Mouse (Mus musculus): ENCODE data around the gene Zfp503. TPM values are rescaled to one million over a fixed set of nuclear protein-coding genes. Genes with fewer than 3 reads are reported as not detected.

Zfp503 gene
- total RNA-seq, 2 experiments from 2014 or later = 41.7 to 57.4 TPM

DNA sequence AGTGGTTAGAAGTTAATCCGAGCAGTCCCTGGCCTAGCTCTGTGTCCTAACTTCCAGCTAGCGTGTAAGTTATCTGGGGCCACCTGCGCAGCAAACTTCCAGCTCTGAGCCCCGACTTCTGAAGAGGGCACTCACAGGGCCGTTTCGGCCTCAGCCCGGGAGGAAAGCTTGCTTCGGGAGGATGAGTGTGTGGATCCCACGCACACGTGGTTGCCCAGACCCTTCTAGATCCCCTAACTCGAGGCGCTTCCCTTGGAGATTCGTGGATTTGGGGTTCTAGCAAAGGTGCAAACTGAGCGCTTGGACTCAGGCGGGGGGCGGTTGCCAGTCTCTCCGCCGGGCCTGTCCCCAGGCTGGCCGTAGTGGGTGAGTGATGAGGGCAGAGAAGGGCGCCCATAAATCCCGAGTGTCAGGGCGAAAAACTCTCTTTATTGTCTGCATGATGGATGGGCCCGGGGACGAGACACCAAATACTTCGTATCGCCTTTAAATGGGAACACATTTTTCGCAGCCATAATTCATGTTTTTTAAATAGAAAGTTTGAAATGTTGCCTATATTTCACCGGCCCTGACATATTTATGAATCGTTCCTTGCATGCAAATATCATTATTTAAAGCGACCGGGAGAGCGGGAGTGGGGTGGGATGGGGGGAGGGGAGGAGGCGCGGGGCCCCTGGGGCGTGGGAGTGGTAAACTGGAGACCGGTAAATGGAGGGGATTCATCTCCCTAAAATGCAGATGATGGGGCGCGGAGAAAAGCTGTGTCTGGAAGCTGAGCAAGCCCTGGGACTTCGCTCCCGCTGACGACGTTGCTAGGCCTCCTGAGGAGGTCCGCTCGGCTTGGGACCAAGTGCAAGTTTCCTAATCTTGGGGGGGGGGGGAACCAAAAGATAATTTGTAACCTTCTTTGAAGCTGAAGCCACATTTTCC, 4.9 kb upstream of the Zfp503 start:
- no peak for DNase-seq (ENCODE audit: low spot score in 2 of 2)

DNA sequence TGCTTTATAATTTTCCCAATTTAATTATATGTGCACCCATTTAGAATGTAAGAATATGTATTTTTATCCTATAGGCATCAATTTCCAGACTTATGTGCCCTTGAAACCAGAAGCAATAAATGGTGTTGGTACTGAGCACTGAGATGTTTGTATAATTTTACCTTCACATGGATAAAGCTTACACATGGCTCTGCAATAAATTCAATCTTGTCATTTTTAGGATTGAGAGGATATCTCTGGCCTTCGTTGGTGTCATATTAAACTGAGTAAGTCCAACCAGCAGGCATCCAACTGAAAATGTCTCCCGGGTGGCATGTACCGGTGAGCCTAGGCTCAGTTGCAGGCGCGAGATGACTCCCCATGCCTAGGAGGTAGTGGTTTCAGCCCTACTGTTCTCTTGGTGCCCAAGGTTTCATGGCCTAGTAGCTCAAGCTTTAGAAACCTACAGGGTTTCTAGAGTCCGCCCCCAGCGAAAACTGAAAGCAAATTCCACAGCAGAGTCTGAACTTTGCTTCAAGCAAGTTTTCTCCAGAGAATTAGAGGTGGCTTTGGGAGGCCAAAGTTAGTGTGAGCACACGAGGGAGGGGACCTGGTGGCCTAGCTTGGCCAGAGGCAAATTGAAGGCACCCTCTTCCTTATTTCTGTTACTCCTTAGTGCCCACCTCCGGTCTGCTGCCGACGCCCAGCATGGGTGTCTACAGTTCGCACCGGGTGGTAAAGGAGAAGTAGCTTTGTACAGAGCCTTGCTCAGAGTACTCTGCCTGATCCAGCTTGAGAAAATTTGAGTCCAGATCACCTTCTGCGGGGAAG, 4.1 kb upstream of the Zfp503 start:
- no peak for DNase-seq (ENCODE audit: low spot score in 2 of 2)

DNA sequence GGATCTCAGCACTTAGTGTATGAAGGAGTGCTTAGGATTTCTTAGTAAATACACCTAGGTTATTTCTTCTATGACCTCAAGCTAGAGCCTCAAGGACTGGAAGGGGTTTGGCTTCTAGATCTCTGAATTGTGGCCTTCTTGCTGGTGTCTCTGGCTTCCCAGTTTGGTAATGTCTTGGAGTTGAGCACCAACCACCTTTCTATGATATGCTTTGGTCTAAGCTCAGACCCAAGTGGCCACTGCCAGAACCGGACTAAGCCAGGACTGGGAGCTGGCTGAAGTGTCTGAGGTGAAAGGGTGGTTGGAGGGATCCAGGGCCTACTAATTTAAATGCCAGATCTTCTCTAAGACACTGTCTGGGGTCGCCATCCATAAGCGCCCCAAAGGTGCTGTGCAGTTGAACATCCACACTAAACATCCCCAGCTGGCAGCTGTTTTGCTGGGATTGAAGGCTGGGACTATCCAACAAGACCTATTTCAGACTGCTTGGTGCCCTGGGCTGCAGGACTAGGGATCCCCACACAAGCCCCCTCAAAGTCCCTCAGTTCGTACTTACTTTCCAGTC, 3.0 kb upstream of the Zfp503 start:
- DNase-seq (ENCODE audit: low spot score in 2 of 2) = no peak

DNA sequence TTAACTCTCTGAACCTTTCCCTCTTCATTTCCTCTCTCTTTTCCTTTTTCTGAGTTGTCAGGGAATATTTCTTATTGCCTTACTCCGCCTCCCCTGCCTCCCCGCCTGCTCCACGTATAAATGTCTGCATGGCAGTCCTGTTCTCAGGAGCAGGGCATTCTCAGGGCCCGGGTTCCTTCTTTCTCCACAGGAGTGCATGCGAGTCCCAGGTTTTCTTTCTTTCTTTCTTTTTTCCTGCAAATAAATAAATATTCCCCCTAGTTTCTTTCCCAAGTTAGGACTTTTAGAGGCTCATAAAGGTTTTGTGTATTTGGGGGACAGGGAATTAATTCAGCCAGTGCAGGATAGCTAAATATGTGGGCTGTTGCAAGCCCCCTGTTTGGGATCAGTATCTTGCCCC, 2.5 kb upstream of the Zfp503 start:
- no peak for DNase-seq (ENCODE audit: low spot score in 2 of 2)

DNA sequence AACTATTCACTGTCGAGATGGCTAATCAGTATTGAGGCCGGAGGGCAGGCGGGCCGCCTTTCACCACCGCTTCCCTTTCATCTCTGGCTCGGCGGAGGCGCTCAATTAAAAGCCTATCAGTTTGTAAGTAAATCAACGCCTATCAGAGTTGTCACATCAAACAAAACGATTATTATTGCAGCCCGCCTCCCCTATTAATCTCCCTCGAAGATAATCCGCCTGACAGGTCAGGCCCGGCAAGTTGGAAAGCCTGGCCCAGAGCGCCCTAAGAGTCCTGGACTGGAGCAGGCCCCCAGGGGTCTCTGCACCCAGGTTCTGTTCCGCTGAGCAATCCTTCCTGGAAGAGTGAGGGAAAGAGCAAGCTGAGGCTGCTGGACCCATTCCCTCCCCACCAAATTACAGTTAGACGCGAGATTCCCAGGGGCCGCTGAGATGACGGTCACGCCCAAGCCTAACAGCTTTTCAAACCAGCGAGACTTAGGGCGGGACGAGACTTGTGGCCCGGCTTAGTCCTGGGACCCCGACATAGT, 1.9 kb upstream of the Zfp503 start:
- peak; percentile 37 to 47 for DNase-seq (ENCODE audit: low spot score in 2 of 2)

DNA sequence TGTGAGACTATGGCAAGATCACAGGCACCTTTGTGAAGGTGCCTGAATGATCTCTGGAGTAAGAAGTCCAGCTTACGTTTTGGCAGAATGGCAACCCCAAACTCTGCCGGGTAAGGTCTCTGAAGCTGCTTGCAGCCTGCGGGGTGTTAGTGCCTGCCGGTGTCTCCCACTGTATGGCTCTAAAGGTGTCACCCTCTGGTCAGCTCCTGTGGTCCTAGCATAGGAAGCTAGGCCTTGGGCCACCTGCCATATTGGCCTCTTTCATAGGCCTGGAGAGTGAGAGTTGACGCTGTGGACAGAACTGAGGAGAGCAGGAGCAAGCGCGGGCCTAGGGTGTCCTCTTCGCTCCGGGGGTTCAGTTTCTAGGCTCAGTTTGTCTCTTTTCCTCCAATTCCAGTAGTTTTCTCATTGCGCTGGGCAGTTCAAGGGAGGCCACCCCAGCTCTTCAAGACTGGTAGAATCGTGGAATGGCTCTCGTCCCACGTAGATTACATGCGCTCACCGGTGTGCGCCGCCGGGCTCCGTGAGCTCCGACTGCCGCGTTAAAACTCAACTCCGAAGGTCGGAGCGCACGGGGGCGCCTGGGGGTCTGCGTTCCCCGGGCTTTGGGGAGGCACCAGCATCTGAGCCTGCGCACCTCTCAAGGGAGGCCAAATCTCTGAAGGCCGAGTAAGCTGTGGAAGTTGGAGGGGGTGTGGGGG, 1.1 kb upstream of the Zfp503 start:
- DNase-seq (ENCODE audit: low spot score in 2 of 2) = no peak

DNA sequence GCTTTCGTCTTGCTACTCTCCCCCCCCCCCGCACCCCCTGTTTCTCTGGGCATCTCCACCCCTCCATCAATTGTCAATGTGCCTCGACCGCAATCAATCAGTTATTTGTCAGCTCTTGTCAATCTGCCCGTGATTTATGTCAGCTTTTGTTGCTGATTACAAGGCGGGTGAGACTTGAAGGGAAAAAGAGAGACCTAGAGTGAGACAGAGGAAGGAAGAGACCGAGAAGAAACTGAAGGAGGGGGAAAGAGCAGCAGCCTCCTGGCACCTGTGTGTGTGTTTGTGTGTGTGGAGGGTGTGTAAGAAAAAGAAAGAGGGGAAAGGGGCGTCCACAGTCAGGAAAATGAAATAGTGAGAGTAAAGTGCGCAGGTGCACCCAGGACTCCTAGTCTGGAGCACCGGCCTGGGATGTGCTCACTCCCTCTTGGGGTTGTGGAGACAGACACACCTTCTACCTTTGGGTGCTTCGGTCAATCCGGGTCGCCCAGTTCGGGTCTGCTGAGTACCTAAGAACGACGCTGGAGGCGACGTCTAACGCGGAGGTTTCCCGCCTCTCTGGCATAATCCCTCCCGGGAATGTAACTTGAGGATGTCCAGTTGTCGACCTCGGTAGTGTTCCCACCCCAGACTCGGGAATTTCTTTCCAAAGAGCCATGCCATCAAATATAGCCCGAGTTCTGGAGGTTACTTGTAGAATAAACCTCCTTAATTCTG, 667 bp downstream of the Zfp503 start:
- DNase-seq (ENCODE audit: low spot score in 2 of 2) = no peak

DNA sequence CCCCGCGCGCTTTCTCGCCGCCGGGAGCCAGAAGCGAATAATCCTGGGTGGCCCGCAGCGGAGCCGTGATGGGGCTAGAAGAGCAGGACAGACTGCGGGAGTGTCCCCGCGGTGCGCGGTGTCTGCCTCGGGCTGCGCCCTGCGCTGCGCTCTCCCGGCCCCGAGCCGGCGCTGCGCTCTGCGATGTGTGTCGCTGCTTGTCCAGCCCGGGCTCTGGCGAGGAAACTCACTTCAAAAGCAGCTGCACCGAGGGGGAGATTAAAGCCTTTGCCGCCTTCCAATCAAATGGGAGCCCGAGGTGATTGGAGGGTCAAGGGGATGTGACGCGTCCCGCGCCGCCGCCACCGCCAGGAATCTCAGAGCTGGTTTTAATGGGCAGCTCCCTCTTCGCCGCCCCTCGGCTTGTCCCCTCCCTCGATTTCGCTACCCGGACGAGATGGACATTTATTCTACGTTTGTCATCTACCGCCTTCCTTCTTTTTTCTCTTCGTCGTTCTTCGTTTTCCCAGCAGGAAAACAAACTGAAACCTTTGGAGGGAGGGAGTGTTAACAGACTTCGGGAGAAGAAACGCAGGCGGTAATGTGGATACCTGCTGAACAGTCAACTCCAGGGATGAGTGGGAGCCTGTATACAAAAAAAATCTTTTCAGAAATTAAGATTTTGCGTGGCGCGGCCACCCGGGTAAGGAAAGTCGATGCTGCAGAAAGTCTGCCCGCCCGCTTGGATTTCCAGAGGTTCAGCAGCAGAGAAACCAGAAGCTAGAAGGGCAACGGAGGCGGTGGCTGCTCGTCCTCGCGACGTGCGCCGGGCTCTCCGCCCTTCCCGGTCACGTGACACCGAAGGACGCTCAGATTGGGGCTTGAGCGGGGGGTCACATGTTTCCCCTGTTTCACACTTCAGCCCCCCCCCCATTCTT, 1.5 kb downstream of the Zfp503 start:
- peak; percentile 91 to 94 for DNase-seq (ENCODE audit: low spot score in 2 of 2)

DNA sequence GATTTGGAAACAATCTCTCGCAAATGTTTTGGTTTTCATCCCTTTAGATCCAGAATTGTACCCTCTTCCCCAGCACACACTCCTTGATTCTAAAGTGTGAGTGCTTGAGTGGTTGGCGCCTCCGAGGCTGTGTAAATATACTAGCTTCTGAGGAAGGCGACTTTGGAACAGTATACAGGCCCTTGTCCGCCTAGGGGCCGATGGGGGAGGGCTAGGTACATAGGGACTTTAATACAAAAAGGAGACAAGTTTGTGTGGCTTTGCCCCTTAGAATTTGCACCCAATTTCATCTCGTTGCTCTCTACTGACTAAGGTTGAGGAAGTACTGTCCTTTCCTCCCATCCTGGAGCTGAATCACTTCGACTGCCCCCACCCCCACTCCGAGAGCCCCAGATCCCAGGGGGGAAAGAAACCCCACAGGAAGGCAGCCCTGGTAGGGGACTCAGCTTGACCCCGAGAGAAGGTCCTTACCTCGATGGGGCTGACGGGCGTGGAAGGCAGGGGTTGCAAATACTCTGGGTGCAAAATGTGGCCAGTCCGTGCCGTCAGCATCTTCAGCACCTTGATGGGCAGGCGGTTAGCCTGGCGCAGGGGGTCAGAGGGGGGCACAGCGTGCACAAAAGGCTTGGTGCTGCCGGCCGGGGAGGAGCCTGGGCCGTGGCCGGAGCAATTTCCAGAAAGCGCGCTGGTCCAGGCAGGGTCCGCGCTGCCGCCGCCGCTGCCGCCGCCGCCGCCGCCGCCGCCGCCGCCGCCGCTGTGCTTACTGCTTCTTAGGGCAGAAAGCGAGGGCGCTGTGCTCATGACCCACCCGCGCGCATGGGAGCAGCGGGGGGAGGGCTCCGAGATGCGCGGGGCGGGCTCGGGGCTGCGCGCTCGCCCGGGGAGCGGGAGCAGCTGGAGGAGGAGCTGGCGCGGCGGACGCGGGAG, 2.4 kb downstream of the Zfp503 start:
- no peak for DNase-seq (ENCODE audit: low spot score in 2 of 2)

DNA sequence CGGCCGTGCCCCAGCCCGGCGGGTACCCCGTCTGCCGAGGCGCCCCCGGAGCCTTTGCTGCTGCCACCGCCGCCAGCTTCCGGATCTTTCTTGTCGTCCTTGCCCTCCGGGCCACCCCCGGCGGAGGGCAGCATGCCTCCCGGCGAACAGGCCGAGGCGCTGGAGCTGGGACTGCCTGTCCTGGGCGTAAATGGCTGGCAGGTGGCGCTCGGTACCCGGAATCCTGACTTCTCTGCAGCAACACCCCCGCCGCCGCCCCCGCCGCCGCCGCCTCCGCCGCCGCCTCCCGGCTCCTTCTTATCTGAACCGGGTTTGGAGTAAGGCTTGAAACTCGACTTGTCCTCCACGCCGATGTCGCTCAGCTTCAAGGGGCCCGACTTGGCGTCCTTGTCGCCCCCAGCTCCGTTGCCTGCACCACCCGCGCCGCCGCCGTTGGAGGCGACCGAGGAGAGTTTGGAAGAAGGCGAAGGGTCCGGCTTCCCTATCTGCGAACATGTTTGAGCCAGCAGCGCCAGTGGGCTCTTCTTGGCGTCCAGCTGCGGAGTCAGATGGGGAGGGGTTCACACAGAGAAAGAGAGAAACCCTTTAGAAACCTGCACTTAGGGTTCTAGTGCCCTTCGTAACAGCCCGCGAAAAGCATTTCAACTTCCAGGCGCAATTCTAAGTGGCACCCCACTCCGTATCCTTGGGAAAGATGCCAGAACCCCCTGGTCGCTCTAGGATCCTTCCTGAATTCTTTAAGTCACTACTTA, 3.2 kb downstream of the Zfp503 start:
- peak; percentile 74 to 77 for DNase-seq (ENCODE audit: low spot score in 2 of 2)

DNA sequence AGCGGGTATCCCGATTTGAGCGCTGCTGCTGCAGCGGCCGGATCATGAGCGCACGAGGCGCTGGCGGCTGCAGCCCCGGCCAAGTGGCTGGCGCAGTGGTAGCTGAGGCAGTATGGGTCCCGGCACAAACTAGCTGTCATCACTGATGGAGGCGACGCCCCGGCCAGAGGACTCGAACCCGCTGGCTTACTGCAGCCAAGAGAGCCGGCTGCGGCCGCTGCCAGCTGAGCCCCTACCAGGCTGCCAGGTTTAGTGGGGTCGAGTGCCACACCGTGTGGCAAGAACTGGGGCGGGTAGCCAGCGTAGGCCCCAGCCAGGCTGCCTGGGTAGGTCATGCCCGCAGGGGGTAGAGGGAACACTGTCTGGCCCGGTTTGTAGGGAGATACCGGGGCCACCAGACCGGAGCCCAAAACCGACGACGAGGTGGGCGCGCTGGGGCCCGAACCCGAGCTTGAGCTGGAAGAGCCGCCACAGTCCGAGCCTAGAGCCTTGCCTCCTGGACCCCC, 3.9 kb downstream of the Zfp503 start:
- DNase-seq (ENCODE audit: low spot score in 2 of 2) = peak in 1 of 2 experiments; percentile 13

DNA sequence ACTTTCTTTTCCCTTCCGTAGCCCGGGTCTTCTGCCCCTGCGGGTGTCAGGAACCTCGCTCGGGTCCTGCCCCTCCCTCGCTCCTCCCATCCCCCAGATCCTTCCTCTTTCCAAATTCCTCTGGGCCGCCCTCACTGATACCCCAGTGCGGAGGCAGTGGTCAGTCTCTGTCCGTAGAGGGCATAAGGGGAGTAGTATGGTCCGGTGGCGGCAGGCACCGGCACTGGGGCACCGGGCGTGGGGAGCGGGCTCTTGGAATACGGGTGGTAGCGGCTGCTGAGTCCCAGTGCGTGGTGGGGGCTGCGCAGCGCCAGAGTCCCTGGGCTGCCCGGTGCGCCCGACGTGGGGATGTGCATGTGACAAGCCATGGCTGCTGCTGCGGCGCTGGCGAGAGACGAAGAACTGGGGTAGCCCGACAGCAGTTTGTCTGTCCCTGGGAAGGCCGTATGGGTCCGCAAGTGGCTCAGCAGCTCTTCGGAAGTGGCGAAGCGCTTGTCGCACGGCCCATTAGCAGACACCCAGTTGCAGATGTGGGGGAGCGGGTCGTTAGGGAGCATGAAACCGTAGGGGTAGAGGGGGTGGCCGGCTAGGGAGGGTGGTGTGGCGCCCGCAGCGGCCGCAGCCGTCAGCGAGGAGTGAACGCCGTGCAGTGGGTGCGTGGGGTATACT, 4.5 kb downstream of the Zfp503 start:
- DNase-seq (ENCODE audit: low spot score in 2 of 2) = peak; percentile 30 to 32

DNA sequence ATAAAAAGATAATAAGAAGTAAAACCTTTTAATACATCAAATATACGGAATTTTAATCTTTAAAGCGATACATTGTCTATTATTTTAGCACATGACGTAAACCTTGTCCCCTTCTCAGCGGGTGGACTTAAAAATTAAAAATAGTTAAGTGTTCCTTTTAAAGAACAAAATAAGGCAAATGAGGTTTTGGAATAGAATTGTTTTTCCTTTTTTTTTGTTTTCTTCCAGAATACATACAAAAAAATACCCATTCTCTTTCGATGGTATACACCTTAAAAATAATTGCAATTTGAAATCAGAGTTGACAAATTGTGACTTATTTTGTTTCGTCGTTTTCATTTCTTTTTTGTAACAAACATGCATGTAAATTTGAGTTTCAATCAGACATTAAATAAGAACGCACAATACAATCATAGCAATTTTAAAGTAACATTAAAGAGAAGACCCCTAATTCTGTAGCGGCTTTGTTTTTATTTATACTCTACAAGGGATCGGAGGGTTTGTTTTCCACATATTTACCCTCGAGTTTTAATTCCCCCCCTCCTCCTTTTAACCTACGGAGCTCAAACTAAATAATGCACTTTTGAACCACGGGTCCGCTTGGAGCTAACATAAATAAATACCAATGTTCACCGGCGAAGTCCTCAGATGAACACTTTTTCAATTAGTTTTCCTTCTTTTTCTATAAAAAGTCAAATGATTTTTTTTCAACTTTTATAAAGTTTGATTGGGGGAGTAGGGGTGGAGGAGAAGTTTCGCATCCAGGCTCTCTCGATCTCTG, 5.3 kb downstream of the Zfp503 start:
- no peak for DNase-seq (ENCODE audit: low spot score in 2 of 2)

DNA sequence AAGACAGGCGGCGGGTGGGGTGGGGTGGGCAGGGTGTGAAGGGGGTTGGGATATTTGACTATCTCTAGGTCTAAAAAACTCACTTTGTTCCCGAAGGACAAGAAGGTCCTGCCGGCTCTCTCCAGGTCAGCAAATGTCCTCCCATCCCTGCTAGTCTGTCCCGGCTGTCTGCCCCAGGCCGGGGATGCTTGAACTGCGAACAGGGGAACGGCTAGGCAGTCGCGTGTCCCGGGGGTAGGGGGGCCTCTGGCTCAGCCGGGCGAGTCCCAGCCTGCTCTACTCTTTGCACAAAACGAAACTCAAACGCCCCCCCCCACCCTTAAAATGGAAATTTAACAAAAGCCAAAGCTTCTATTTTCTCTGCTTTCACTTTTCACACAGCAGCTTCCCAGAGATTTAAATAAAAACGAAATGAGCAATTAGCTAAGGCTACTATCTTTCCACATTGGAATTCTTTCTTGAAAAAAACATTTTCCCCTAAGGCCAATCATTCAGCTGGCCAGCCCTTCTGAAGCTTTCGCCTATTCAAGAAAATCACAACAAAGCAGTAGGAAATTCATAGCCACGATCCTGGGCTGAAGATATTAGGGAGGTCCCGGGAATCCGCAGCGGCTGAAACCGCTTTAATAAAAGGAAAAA, 6.0 kb downstream of the Zfp503 start:
- DNase-seq (ENCODE audit: low spot score in 2 of 2) = peak in 1 of 2 experiments; percentile 22

DNA sequence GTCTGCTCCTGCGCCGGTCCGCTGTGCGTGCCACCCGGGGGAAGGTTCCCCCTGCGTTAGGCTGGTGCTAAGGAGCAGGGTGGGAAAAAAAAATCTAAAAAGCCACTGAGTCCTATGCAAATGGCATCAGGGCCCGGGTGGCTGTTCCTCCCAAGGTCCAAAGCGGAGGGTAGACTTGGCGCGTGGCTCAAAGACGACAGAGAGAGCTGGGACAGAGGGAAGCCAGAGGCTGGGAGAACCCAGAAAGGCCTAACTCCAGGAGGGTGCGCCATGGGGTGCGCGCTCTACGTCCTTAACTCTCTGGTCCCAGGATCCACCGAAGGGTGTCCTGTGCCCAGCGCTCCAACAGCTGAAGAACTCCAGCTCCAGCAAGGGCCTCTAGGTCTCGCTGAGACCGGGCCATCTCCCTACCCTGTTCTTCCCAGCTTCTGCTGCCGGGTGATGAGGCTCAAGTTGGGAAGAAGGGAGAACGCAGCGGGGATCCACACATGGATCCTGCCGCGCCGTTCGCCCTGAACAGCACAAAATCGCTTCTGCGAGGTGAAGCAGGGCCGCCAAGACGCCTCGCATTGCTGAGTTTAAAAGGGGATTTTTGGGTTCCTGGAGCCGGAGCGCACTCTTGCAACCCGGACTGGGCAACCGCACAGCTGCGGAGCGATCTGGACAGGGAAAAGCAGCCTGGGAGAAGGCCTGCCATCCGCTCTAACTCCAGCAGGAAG, 6.7 kb downstream of the Zfp503 start:
- peak; percentile 16 to 26 for DNase-seq (ENCODE audit: low spot score in 2 of 2)
